Mouse (Mus musculus): ENCODE data around the gene Atp5s.

Atp5s gene

DNA sequence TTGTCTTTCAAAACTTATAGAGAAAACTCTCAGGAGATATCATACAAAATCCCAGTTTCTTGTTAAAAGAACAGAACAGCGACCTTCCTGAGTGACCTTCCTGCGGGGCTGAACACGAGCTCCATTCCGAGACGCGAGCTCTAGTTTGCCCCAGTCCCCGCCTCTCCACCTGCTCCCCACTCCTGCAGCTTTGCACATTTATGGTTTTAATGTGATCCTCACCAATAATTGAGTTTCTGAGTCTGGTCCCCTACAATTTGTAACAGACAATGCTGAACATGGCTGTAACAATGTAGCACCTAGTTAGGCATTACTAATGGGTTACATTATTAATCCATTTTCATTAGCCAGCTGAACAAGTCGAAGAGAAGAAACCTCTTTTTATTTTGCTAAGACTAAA is 56.7 kb downstream of the Atp5s start:
- DNase-seq, result peak; percentile 52 to 59

DNA sequence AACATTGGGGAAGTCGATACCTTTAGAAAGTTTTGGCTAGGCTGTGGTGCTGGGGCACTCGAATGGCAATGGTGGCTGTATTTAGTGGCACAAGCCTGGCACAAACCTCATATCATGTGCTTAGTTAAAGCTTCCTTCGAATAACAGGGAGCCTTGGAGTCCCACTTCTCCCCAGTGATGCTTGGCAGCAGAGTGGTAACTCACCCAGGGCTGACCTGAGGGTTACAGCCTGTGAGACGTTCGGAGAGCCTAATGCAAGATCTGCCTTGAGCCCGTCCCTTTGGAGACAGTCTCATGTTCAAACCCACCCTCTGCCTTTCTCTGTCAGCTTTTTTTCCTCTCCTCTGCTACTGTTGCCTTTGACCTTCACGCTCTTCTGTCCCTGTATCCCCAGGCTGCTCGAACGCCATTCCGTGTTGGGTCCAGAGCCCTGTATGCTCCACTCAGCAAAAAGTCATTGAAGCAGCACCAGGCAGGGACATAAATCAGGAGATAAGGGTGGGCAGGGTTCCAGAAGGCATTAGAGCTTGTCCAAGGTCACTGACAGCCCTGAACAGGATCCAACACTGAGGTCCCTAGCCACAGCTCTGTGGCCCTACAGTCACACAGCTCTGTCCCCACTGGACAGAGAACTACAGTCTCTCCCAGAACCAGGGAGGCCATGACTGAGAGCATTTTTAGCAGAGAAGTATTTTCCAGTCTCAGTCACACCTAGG is 57.3 kb downstream of the Atp5s start:
- DNase-seq, result peak; percentile 94 to 97

- peak; percentile 84 to 90 for DNase-seq
Measured at GRCm38 (mm10) chr12:69783247-69784025, 58.7 kb downstream of the Atp5s start.

DNA sequence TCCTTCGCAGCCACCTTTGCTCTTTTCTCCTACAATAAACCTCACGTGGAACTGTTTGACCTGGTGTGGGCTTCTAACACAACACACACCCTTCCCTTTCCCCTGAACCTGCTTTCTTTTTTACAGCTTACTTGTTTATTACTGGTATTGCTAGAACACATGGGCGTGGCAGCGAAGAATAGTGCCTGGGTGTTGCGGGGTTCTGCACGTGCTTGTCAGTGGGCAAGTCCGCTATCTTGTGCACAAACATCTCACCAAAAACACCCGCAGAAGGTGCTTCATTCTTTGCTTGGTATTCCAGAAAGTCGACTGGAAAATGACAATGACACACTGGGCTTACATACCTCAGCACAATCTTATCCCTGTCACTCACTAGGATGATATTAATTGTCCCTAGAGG is 60.7 kb downstream of the Atp5s start:
- no peak for DNase-seq

- peak in 1 of 2 experiments; percentile 43 for DNase-seq
Measured at GRCm38 (mm10) chr12:69788380-69788779, 63.6 kb downstream of the Atp5s start.

GRCm38 (mm10) chr12:69789766-69790529 is 65.2 kb downstream of the Atp5s start:
- peak; percentile 59 to 60 for DNase-seq

DNA sequence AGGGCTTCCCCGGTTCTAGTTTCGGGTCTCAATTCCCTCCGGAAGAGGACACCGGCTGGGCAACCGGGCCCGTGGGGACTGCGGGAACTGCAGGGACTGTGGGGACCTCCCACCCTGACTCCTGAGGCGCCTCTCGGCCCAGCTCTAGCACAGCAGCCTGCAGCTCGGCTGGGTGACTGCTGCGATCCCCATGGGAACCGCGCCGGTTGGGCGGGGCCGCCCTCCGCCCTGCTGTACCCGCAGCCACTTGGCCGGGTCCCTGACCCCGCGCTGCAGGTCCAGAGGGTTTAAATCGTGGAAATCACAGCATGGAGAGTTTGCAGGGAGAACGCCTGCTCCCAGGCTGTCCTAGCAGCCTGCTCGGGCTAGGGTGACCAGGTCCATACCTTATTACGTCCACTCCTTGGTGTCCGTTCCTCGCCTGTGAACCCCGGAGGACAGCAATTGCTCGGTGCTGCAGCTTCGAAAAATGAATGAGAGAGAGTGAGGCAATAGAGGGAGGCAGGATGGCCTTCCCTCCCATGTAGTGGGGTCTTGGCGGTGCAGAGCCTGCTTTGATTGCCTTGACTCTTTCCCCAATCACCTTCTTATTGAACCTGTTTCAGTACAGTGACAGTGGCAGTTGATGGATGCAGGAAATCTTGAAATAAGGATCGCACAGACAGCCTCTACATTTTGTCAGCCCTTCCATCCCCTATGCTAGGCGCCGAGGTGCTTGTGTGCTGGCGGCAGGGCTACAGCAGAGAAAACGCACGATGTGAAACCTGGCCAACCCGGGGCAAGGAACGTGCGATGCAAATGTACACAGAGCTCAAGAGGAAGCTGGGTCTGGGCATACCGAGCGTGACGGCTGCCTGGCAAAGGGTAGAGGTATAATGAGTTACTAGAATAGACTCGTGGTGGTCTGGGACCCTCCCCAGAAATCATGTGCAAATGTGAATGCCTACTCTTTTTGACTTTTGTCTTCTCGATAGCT is 66.1 kb downstream of the Atp5s start, which contains the start of gene Cdkl1:
Gene Cdkl1 (minus strand): TSS at position 738 of the 976 bp plus-strand sequence.
- peak; percentile 87 for DNase-seq
